Mouse (Mus musculus) limb, embryonic 12.5 days (tissue): ENCODE data around the gene Elovl3. TPM values are rescaled to one million over a fixed set of nuclear protein-coding genes. Genes with fewer than 3 reads are reported as not detected.

Experiments
- ATAC-seq: fragments of 200-750 bp; cut with Nextera tagmentation; 2 replicates; pipeline ENCODE4 v1.8.0; 2017; ENCODE audit warnings: low read depth, moderate TSS enrichment; ENCODE audit not compliant: insufficient number of reproducible peaks, insufficient read depth, low FRiP score, low TSS enrichment
- H3K27ac ChIP-seq: fragments of 300-500 bp; sonication (generic); 2 replicates; pipeline ENCODE4 v1.5.1; 2016; ENCODE audit warnings: mild to moderate bottlenecking, moderate library complexity
- H3K27me3 ChIP-seq: fragments of 300-500 bp; sonication (generic); 2 replicates; pipeline ENCODE4 v1.6.1; 2016; ENCODE audit warnings: mild to moderate bottlenecking, moderate library complexity
- H3K36me3 ChIP-seq: fragments of 300-500 bp; sonication (generic); 2 replicates; pipeline ENCODE4 v1.6.1; 2016; ENCODE audit warnings: mild to moderate bottlenecking, moderate library complexity
- H3K4me1 ChIP-seq: fragments of 300-500 bp; sonication (generic); replicated peaks from 2 replicates; pipeline ENCODE4 v1.6.1; 2016
- H3K4me2 ChIP-seq: fragments of 300-500 bp; sonication (generic); 2 replicates; pipeline ENCODE4 v1.6.1; 2016; ENCODE audit warnings: mild to moderate bottlenecking, moderate library complexity
- H3K4me3 ChIP-seq: fragments of 300-500 bp; sonication (generic); replicated peaks from 2 replicates; pipeline ENCODE4 v1.5.1; 2016; ENCODE audit warnings: mild to moderate bottlenecking
- H3K9ac ChIP-seq: fragments of 300-500 bp; sonication (generic); replicated peaks from 2 replicates; pipeline ENCODE4 v1.6.1; 2016; ENCODE audit warnings: mild to moderate bottlenecking, moderate library complexity
- H3K9me3 ChIP-seq: fragments of 300-500 bp; sonication (generic); 2 replicates; pipeline ENCODE4 v1.6.1; 2016; ENCODE audit warnings: mild to moderate bottlenecking, moderate library complexity
- WGBS: fragments of 180-500 bp; shearing (Covaris S2); methylation state at CpG from one replicate; pipeline ENCODE4 v1.1.7; 2016; 5-methylcytosine and 5-hydroxymethylcytosine counted together
- polyA plus RNA-seq: library from polyadenylated mRNA; unstranded; fragments of >200 nt; fragmentation: Nextera tagmentation; extraction: Ambion mirVana; gene quantifications from 2 replicates; pipeline ENCODE4 v1.2.1, GENCODE M21; 2016

The Elovl3 gene
- polyA plus RNA-seq, 1 experiment from 2014 or later = 0.53 TPM

DNA sequence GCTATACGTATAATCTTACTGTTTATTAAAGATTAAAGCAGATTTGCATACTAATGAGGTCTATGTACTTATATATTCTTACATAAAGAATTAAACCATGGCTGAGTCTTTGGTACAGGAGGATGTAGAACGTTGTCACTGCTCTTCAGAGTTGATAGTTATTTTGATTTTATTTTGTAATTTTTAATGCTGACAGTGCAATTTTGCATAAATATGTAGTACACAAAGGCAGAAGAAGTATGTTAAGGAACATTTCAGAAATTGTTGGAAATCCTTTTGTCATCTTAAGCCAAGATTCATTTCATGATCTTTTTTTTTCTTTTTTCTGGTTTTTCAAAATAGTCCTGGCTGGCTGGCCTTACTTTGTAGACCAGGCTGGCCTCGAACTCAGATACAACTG lies 37.7 kb downstream of the Elovl3 start:
- Histone ChIP-seq H3K27ac (no peak overlapping the region), H3K9me3 (no peaks in the 10 kb centered on the region), H3K27me3 (no peaks in the 10 kb centered on the region), H3K4me1 (no peaks in the 10 kb centered on the region), H3K9ac (no peak overlapping the region), H3K36me3 (peaks cover 49% of the 10 kb centered on the region), H3K4me3 (no peak overlapping the region), H3K4me2 (no peak overlapping the region)
- no peak for ATAC-seq
- 88% methylated on average over 3 of the region's 3 CpGs for WGBS

DNA sequence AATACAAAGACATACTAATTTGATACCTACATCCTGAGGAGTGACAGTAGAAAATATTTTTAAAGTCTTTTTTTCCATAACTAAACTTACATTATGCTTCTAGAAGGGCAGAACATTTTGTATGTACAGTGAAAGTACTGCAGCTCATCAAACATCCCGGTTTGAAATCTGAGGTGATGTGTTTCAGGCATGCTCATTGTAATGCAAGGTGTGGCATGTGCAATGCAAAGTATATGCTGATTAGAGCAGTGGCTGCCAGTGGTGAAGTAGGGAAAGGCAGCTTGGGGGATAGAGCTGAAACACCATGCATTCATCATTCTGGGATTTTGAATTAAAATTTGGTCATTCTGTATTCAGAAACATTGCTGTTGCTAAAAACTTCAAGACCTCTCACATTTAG lies 38.2 kb downstream of the Elovl3 start:
- Histone ChIP-seq H3K4me2 (no peak overlapping the region), H3K9ac (no peak overlapping the region), H3K36me3 (peaks cover 44% of the 10 kb centered on the region), H3K27me3 (no peaks in the 10 kb centered on the region), H3K9me3 (no peaks in the 10 kb centered on the region), H3K27ac (no peak overlapping the region), H3K4me3 (no peak overlapping the region), H3K4me1 (no peaks in the 10 kb centered on the region)
- no peak for ATAC-seq
- WGBS = 58% methylated on average over 1 of the region's 1 CpGs

DNA sequence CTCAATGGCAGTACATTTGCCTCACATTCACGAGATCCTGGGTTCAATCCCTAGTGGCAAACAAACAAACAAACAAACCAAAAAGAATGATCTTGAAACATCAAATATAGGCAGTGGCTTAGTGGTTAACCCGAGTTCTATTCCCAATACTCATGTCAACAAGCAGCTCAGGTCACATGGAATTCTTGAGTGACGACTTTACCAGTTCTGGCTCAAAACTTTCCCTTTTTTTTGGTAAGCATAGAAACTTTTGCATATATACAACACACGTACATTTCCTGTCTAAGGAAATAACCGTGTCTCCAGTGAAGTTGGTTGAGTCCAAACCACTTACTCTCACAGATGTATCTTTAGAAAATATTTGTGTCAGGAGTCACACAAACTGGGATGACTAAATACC lies 40.8 kb downstream of the Elovl3 start:
- 81% methylated on average over 5 of the region's 5 CpGs for whole genome bisulfite sequencing
- peaks cover 25% of the 10 kb centered on the region for H3K36me3 ChIP-seq
- H3K4me3 ChIP-seq = no peak overlapping the region
- no peak overlapping the region for H3K27ac ChIP-seq
- no peaks in the 10 kb centered on the region for H3K4me1 ChIP-seq
- H3K9me3 ChIP-seq = no peaks in the 10 kb centered on the region
- H3K4me2 ChIP-seq = no peak overlapping the region
- no peak overlapping the region for H3K9ac ChIP-seq
- ATAC-seq = no peak
- no peaks in the 10 kb centered on the region for H3K27me3 ChIP-seq

DNA sequence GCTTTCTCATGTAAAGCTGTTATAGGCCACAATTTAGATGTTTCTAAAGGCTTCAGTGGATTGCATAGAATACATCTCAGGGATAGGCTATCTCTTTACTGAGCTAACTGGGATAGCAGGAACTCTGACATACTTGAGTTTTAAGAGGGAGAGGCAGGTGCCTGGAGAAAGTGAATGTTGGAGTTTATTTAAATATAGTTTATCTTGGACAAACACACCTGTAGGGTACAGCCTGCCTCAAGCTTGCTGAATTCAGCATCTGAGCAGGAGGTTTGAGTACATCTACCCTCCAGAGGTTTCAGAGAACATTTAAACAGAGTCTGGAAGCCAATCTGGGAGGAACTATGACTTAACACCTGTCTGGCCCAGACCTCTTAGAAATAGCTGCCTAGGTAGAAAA lies 43.5 kb downstream of the Elovl3 start:
- H3K9ac ChIP-seq = no peak overlapping the region
- H3K27ac ChIP-seq = no peak overlapping the region
- H3K4me2 ChIP-seq = no peak overlapping the region
- no peaks in the 10 kb centered on the region for H3K27me3 ChIP-seq
- H3K36me3 ChIP-seq = peaks cover 21% of the 10 kb centered on the region
- no peaks in the 10 kb centered on the region for H3K9me3 ChIP-seq
- no peak for ATAC-seq
- no peaks in the 10 kb centered on the region for H3K4me1 ChIP-seq
- H3K4me3 ChIP-seq = no peak overlapping the region

DNA sequence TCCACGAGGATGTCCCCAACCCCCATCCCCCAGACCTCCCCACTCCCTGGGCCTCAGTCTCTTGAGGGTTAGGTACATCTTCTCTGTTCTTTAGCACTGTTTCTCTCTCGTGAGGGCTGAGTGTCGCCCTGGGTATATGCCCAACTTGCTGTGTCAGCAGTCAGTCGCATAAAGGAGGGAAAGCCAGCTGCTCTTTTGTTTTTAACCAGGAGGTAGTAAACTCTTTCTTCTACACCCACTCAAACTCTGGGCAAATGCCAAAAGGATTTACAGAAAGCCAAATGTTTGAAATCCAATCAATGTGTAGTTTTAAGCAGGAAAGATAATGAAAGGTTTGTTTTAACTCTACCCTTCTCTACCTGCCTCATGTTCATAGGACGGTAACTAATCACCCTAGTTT lies 45.3 kb downstream of the Elovl3 start:
- H3K36me3 ChIP-seq = peaks cover 4% of the 10 kb centered on the region
- no peak overlapping the region for H3K9ac ChIP-seq
- no peak overlapping the region for H3K4me2 ChIP-seq
- no peak overlapping the region for H3K27ac ChIP-seq
- no peak for ATAC-seq
- H3K9me3 ChIP-seq = no peaks in the 10 kb centered on the region
- no peaks in the 10 kb centered on the region for H3K27me3 ChIP-seq
- H3K4me1 ChIP-seq = no peaks in the 10 kb centered on the region
- no peak overlapping the region for H3K4me3 ChIP-seq
- WGBS = 56% methylated on average over 5 of the region's 5 CpGs

DNA sequence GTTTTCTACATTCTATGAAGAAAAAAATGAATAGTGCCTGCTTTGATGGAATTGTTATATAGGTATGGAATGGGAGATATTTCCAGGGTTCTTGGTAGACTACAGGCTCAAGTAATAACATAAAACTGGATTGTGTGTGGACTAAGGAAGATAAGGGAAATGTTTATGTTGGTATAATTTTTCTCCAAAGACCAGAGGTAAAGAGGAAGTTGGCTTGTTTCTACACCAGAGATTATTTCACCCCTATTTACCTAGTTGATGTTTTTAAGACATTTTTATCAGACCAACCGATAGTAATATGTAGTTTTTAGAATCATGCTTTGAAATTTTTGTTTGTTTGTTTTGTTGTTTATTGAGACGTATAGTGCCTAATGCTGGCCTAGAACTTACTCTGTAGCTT lies 48.6 kb downstream of the Elovl3 start:
- 87% methylated on average over 2 of the region's 2 CpGs for WGBS
- ATAC-seq = no peak
- H3K27ac ChIP-seq = no peak overlapping the region
- no peak overlapping the region for H3K4me3 ChIP-seq
- no peaks in the 10 kb centered on the region for H3K4me1 ChIP-seq
- H3K4me2 ChIP-seq = no peak overlapping the region
- H3K27me3 ChIP-seq = no peaks in the 10 kb centered on the region
- peaks cover 11% of the 10 kb centered on the region for H3K36me3 ChIP-seq
- H3K9ac ChIP-seq = no peak overlapping the region
- no peaks in the 10 kb centered on the region for H3K9me3 ChIP-seq

DNA sequence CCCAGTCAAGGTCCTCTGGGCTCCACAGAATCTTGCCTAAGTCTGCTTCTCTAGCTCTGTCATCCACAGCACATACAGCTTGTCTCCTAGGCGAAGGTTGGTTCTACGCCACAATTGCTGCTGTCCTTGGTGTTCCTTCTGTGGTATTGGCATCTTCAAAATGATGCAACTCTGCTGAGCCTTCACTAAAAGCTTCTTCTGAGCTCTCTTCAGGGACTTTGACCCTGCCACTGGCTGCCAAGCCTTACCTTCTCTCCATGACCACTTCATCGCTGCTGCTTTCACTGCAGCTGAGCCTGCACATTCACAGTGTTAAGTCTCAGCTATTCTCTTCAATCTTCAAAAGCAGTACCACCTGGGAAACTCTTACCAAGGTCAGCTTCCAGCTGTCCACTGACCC lies 50.5 kb downstream of the Elovl3 start:
- ATAC-seq = no peak
- no peak overlapping the region for H3K9ac ChIP-seq
- no peaks in the 10 kb centered on the region for H3K9me3 ChIP-seq
- H3K36me3 ChIP-seq = peaks cover 11% of the 10 kb centered on the region
- H3K4me1 ChIP-seq = no peaks in the 10 kb centered on the region
- H3K27me3 ChIP-seq = no peaks in the 10 kb centered on the region
- H3K4me3 ChIP-seq = no peak overlapping the region
- H3K4me2 ChIP-seq = no peak overlapping the region
- WGBS = 87% methylated on average over 3 of the region's 3 CpGs
- no peak overlapping the region for H3K27ac ChIP-seq

Other genes with a start within 250 kb of the Elovl3 start
- gene Armh3, start 133.4 kb upstream of the Elovl3 start, polyA plus RNA-seq = 19.8 and 19.9 TPM in 2 replicates
- gene Hps6, start 128.4 kb upstream of the Elovl3 start, polyA plus RNA-seq = 6.4 and 7.2 TPM in 2 replicates
- gene Pprc1, start 87.0 kb upstream of the Elovl3 start, polyA plus RNA-seq = 32.7 and 39.1 TPM in 2 replicates
- 135 and 145 TPM in 2 replicates for gene Ldb1, start 86.7 kb upstream of the Elovl3 start, polyA plus RNA-seq
- 107 TPM in 2 replicates for gene Nolc1, start 56.0 kb upstream of the Elovl3 start, polyA plus RNA-seq
- gene Pitx3, start 16.4 kb downstream of the Elovl3 start, polyA plus RNA-seq = 8.7 and 9.5 TPM in 2 replicates
- 57.4 and 63.0 TPM in 2 replicates for gene Gbf1, start 20.6 kb downstream of the Elovl3 start, polyA plus RNA-seq
- 8.5 and 9.5 TPM in 2 replicates for gene Nfkb2, start 172.4 kb downstream of the Elovl3 start, polyA plus RNA-seq
- 2.8 and 3.0 TPM in 2 replicates for gene Psd, start 195.3 kb downstream of the Elovl3 start, polyA plus RNA-seq
- 14.3 and 14.4 TPM in 2 replicates for gene Fbxl15, start 196.3 kb downstream of the Elovl3 start, polyA plus RNA-seq
- gene Cuedc2, start 206.8 kb downstream of the Elovl3 start, polyA plus RNA-seq = 165 and 176 TPM in 2 replicates
- 3.8 and 4.4 TPM in 2 replicates for gene Mfsd13a, start 209.2 kb downstream of the Elovl3 start, polyA plus RNA-seq
- 2.3 TPM in 2 replicates for gene 2310034G01Rik, start 218.4 kb downstream of the Elovl3 start, polyA plus RNA-seq